10 mouse cellular contexts compared by ENCODE assay signal in the genomic region with DNA sequence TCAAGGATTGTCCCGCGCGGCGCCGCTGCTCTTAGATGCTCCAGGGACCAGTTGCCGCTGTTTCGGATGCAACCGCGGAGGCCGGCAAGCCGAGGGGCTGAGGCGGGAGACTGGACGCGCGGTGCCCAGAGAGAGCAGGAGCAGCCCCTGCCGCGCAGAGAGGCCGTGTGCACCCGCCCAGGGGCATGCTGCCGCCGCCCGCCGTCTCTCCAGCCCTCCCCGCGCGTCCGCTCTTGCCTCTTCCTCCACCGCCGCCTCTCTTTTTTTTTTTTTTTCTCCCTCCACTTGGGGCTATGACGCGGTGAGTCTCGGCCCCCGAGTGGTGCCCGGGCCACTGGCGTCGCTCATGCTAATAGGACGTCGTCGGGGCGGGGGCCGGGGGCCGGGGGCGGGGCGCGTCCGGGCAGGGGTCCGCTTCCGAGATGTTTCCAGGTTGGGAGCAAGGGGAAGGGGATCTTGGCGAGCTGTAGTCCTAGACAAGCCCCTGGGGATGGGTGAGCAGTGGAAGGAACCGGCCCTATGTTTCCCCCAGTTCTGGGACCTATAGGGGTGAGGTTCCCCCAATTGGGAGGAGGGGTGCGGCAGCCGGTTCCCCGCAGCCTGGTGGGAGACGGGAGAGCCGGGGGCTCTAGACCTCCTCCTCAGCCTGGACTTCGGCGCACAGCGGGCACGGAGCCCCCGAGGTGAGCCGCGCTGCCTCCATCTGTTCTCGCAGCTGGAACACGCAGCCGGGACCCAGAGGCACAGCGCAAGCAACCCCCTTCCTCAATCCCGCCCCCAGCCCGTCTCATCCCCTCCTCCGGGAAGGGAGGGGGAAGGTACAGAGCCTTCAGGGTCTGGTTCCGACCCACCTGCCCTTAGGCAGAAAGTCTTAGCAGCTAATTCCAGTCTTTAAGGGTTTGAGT. TPM values are rescaled to one million over a fixed set of nuclear protein-coding genes. Genes with fewer than 3 reads are reported as not detected.
A peak's percentile ranks its signal among the peaks of the same experiment; 100 is the strongest.
DNase-seq lines count a peak whose midpoint lies in the region; ATAC-seq and TF ChIP-seq lines count a peak whose summit lies in the region.
"Had no signal": no experiment of that assay in that cellular context is flagged by ENCODE, and none has a peak within 500 bp of the region (broad histone marks: within the 10 kb centered on the region; RNA-seq: fewer than 3 reads in every experiment).

A gene (minus strand): TSS at position 250 of the 905 bp plus-strand sequence.

- H3K4me2 ChIP-seq in heart, postnatal 0 days (ENCODE audit: low read depth, low read length), result peak within 1 kb of the TSS; percentile 26
- H3K4me2 ChIP-seq in forebrain, postnatal 0 days (ENCODE audit: low read depth), result peak within 1 kb of the TSS; percentile 63
- peak within 1 kb of the TSS; percentile 68 for H3K4me2 ChIP-seq in midbrain, embryonic 14.5 days (ENCODE audit: low read length)

- no peaks in the 10 kb centered on the region for H3K4me1 ChIP-seq in heart, postnatal 0 days (ENCODE audit: control insufficient read depth, insufficient read depth)
- H3K4me1 ChIP-seq in forebrain, postnatal 0 days (ENCODE audit: insufficient read depth), result no peaks in the 10 kb centered on the region
- H3K4me1 ChIP-seq in midbrain, embryonic 14.5 days (ENCODE audit: control insufficient read depth, insufficient read depth, low read length), result peaks cover 15% of the 10 kb centered on the region

- no peak within 1 kb of the TSS for H3K9ac ChIP-seq in heart, postnatal 0 days (replicated peaks; ENCODE audit: low read depth, low read length)
- H3K9ac ChIP-seq in forebrain, postnatal 0 days, result peak within 1 kb of the TSS; percentile 37; the same call in 1 of the 2 replicates
- peak within 1 kb of the TSS; percentile 34; the same call in 1 of the 2 replicates for H3K9ac ChIP-seq in midbrain, embryonic 14.5 days (replicated peaks; ENCODE audit: low read length)

- no peak for DNase-seq in heart, postnatal 0 days (ENCODE audit: low spot score)
- DNase-seq in heart, postnatal 14 days, result no peak
- DNase-seq in brain, adult 2 months (ENCODE audit: low read depth, low spot score), result peak; percentile 6
- peak; percentile 13 for DNase-seq in forebrain, postnatal 0 days
- DNase-seq in midbrain, embryonic 14.5 days, result peak; percentile 54
- DNase-seq in layer of hippocampus, postnatal 25 days (ENCODE audit: extremely low spot score in 1 of 2, low spot score in 1 of 2), result no peak
- DNase-seq in thymus, postnatal 0 days (ENCODE audit: low spot score), result no peak
- DNase-seq: lung, postnatal 10 days had no signal

- TF ChIP-seq CTCF in heart, postnatal 0 days (IDR thresholded peaks at IDR 0.05; ENCODE audit: low read depth), result no peak
- no peak for TF ChIP-seq CTCF in forebrain, postnatal 0 days (IDR thresholded peaks at IDR 0.05; ENCODE audit: low read depth)

- H3K36me3 ChIP-seq in heart, postnatal 0 days (replicated peaks; ENCODE audit: control insufficient read depth, insufficient read depth, low read length), result no peaks in the 10 kb centered on the region
- no peaks in the 10 kb centered on the region for H3K36me3 ChIP-seq in forebrain, postnatal 0 days (ENCODE audit: insufficient read depth)
- no peaks in the 10 kb centered on the region for H3K36me3 ChIP-seq in midbrain, embryonic 14.5 days (ENCODE audit: control insufficient read depth, insufficient read depth, low read length)

- intact Hi-C loops in heart, postnatal 14 days (cut with DNase I), result no loop called here

- no peak within 1 kb of the TSS for H3K27ac ChIP-seq in heart, postnatal 0 days (ENCODE audit: low read depth)
- H3K27ac ChIP-seq in forebrain, postnatal 0 days (ENCODE audit: low read depth, low read length), result no peak within 1 kb of the TSS
- H3K27ac ChIP-seq in midbrain, embryonic 14.5 days (replicated peaks; ENCODE audit: low read depth, low read length), result no peak within 1 kb of the TSS

- TF ChIP-seq EP300 in heart, postnatal 0 days (IDR thresholded peaks at IDR 0.05; ENCODE audit: low read depth), result no peak

- H3K4me3 ChIP-seq in heart, postnatal 0 days (ENCODE audit: low read depth, low read length), result peak within 1 kb of the TSS; percentile 28
- peak within 1 kb of the TSS; percentile 39 for H3K4me3 ChIP-seq in forebrain, postnatal 0 days (ENCODE audit: low read depth, low read length)
- peak within 1 kb of the TSS; percentile 39 for H3K4me3 ChIP-seq in midbrain, embryonic 14.5 days (replicated peaks; ENCODE audit: low read depth, low read length)

- H3K9me3 ChIP-seq in heart, postnatal 0 days (replicated peaks; ENCODE audit: control insufficient read depth, low read length), result no peaks in the 10 kb centered on the region
- no peaks in the 10 kb centered on the region for H3K9me3 ChIP-seq in forebrain, postnatal 0 days (ENCODE audit: low read length)
- no peaks in the 10 kb centered on the region for H3K9me3 ChIP-seq in midbrain, embryonic 14.5 days (ENCODE audit: control insufficient read depth, low read length)

- 1% methylated on average over 62 of the region's 70 CpGs for WGBS in heart, postnatal 0 days
- 2% methylated on average over 68 of the region's 70 CpGs for WGBS in forebrain, postnatal 0 days
- 1% methylated on average over 66 of the region's 70 CpGs for WGBS in midbrain, embryonic 14.5 days

- ATAC-seq in heart, postnatal 0 days (ENCODE audit: insufficient read depth, low read depth), result no peak
- ATAC-seq in forebrain, postnatal 0 days, result 0 out of 2 replicates have a peak, but pooled peaks have one; percentile 6
- ATAC-seq in midbrain, embryonic 14.5 days (ENCODE audit: low FRiP score, low TSS enrichment), result no peak; the same call in 1 of the 2 replicates
- ATAC-seq in erythroblast, adult 5-6 weeks (replicated peaks; ENCODE audit: low FRiP score, poor library complexity, severe bottlenecking), result no peak

- peaks cover 78% of the 10 kb centered on the region for H3K27me3 ChIP-seq in heart, postnatal 0 days (ENCODE audit: control insufficient read depth, insufficient read depth, low read length)
- peaks cover 61% of the 10 kb centered on the region for H3K27me3 ChIP-seq in forebrain, postnatal 0 days (ENCODE audit: insufficient read depth, low read length)
- H3K27me3 ChIP-seq in midbrain, embryonic 14.5 days (ENCODE audit: control insufficient read depth, insufficient read depth, low read length), result peaks cover 78% of the 10 kb centered on the region

RNA-seq across cellular contexts. Expression of the gene that starts here (rescaled TPM):
- 0.08 and 0.15 TPM in 2 replicates for total RNA-seq in heart, postnatal 0 days (2014; rRNA removed; ENCODE audit: low replicate concordance)
- 0.21 TPM in 1 of 2 replicates, not detected in the other for polyA plus RNA-seq in heart, postnatal 0 days (2015; fragmentation: Nextera tagmentation; extraction: Ambion mirVana)
- not detected for total RNA-seq in heart, postnatal 14 days (2021)
- total RNA-seq in forebrain, postnatal 0 days (2014; rRNA removed), result 2.2 and 2.4 TPM in 2 replicates
- 3.0 and 4.4 TPM in 2 replicates for polyA plus RNA-seq in forebrain, postnatal 0 days (2015; fragmentation: Nextera tagmentation; extraction: Ambion mirVana)
- polyA plus RNA-seq in midbrain, embryonic 14.5 days (2014; fragmentation: Nextera tagmentation; extraction: Ambion mirVana), result 1.9 and 2.3 TPM in 2 replicates
- under 1 TPM in 1 of 2 experiments, not detected in 1; 0.10 TPM for total RNA-seq in layer of hippocampus, postnatal 25 days (2021)
- not detected in 2 replicates for total RNA-seq in erythroblast, adult 5-6 weeks (2015; ENCODE audit: low replicate concordance)
- total RNA-seq in erythroblast, adult 5-6 weeks (2017; ENCODE audit: low replicate concordance), result not detected in 2 replicates
- polyA plus RNA-seq in thymus, postnatal 0 days (2015; fragmentation: Nextera tagmentation; extraction: Ambion mirVana), result 0.05 TPM in 1 of 2 replicates, not detected in the other
- total RNA-seq: MEL had no signal

Comparison
In these comparisons a context has a peak if more than half of its experiments do, and no peak if none do; other contexts are left out.
1. DNase-seq: peak in brain, adult 2 months (single experiment), forebrain, postnatal 0 days (single experiment) and midbrain, embryonic 14.5 days (single experiment); none in heart, postnatal 0 days (single experiment), heart, postnatal 14 days (0 of 2), layer of hippocampus, postnatal 25 days (0 of 2) and thymus, postnatal 0 days (single experiment).
2. Peak in every context shown above with its lines, with median percentiles within 50 percentile points of each other: H3K4me2 ChIP-seq and H3K4me3 ChIP-seq.